Mouse (Mus musculus) lung, postnatal 0 days (tissue): ENCODE data around the gene Pcbd2. TPM values are rescaled to one million over a fixed set of nuclear protein-coding genes. Genes with fewer than 3 reads are reported as not detected.
"Not testable (repeated sequence)": the region's sequence is repeated elsewhere in the genome, so short reads cannot be mapped to it uniquely, and the experiment has no call there.

ENCODE experiments used
- ATAC-seq: fragments of 200-750 bp; cut with Nextera tagmentation; 2 replicates; pipeline ENCODE4 v1.8.0; 2017; ENCODE audit warnings: moderate library complexity
- DNase-seq: peaks from one replicate; pipeline ENCODE4 v3.0.0-alpha.2; 2016; ENCODE audit warnings: low spot score
- H3K27ac ChIP-seq: fragments of 300-500 bp; sonication (generic); 2 replicates; pipeline ENCODE4 v1.5.1; 2014; ENCODE audit warnings: antibody characterized with exemption, mild to moderate bottlenecking, low read length, mixed read lengths
- H3K27me3 ChIP-seq: fragments of 300-500 bp; sonication (generic); replicated peaks from 2 replicates; pipeline ENCODE4 v1.6.1; 2014; ENCODE audit warnings: low read length, mixed read lengths; ENCODE audit not compliant: insufficient read depth
- H3K36me3 ChIP-seq: fragments of 300-500 bp; sonication (generic); 2 replicates; pipeline ENCODE4 v1.6.1; 2014; ENCODE audit warnings: low read length, mixed read lengths; ENCODE audit not compliant: insufficient read depth
- H3K4me1 ChIP-seq: fragments of 300-500 bp; sonication (generic); 2 replicates; pipeline ENCODE4 v1.6.1; 2014; ENCODE audit warnings: antibody characterized with exemption, low read depth, low read length, mixed read lengths; ENCODE audit not compliant: insufficient read depth
- H3K4me2 ChIP-seq: fragments of 300-500 bp; sonication (generic); replicated peaks from 2 replicates; pipeline ENCODE4 v1.6.1; 2014; ENCODE audit warnings: low read depth, mild to moderate bottlenecking, low read length, moderate library complexity, mixed read lengths
- H3K4me3 ChIP-seq: fragments of 300-500 bp; sonication (generic); 2 replicates; pipeline ENCODE4 v1.5.1; 2014; ENCODE audit warnings: low read depth, low read length
- H3K9ac ChIP-seq: fragments of 300-500 bp; sonication (generic); replicated peaks from 2 replicates; pipeline ENCODE4 v1.6.1; 2014; ENCODE audit warnings: low read depth, mild to moderate bottlenecking
- H3K9me3 ChIP-seq: fragments of 300-500 bp; sonication (generic); 2 replicates; pipeline ENCODE4 v1.6.1; 2016; ENCODE audit warnings: low read length, mixed read lengths
- CTCF ChIP-seq: IDR thresholded peaks from 2 replicates; pipeline ENCODE4 v1.5.1; 2016; ENCODE audit warnings: antibody characterized with exemption, mild to moderate bottlenecking
- EP300 ChIP-seq: IDR thresholded peaks from 2 replicates; pipeline ENCODE4 v1.6.1; 2016; ENCODE audit warnings: antibody characterized with exemption, mild to moderate bottlenecking, control low read depth
- WGBS: fragments of 180-500 bp; shearing (Covaris S2); extraction: QIAGEN DNeasy Blood & Tissue Kit; methylation state at CpG from one replicate; pipeline ENCODE4 v1.1.7; 2014; 5-methylcytosine and 5-hydroxymethylcytosine counted together
- polyA plus RNA-seq: library from polyadenylated mRNA; unstranded; fragments of >200 nt; fragmentation: Nextera tagmentation; extraction: Ambion mirVana; gene quantifications from 2 replicates; pipeline ENCODE4 v1.2.1, GENCODE M21; 2015

Gene Pcbd2
- polyA plus RNA-seq, 1 experiment from 2014 or later, result 48.3 TPM

DNA sequence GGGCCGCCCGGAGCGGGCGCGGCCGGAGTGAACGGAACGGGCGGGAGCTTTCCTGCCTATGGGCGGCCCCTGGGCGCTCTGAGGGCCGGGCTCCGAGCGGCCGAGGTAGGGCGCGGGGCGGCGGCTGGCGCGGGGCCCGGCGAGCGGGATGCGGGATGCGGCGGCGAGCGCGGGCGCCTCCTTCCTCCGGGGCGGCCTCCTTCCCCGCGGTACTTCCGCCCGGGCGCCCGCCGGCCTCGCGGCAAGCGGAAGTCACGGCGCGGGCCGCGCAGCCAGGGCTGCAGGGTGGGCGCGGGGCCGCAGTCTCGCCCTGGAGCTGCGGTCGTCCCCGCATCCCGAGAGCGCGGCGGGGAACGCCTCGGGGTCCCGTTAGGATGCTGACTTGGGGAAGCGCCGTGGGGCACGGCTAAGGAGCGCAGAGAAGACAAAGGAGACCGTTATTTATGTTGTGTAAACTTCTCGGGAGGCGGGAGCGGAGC, 33.9 kb upstream of the Pcbd2 start:
- peak overlapping the region; percentile 99 for H3K4me3 ChIP-seq
- DNase-seq, result peak; percentile 50
- peak overlapping the region; percentile 100 for H3K9ac ChIP-seq
- H3K9me3 ChIP-seq, result no peaks in the 10 kb centered on the region
- peak overlapping the region; percentile 99 for H3K27ac ChIP-seq
- no peaks in the 10 kb centered on the region for H3K27me3 ChIP-seq
- under 1% methylated on average over 23 of the region's 70 CpGs for WGBS
- no peak for TF ChIP-seq CTCF
- no peak for TF ChIP-seq EP300
- peak; percentile 70 for ATAC-seq
- no peaks in the 10 kb centered on the region for H3K36me3 ChIP-seq
- peaks cover 13% of the 10 kb centered on the region; the same call in 1 of the 2 replicates for H3K4me1 ChIP-seq
- H3K4me2 ChIP-seq, result peak overlapping the region; percentile 72

DNA sequence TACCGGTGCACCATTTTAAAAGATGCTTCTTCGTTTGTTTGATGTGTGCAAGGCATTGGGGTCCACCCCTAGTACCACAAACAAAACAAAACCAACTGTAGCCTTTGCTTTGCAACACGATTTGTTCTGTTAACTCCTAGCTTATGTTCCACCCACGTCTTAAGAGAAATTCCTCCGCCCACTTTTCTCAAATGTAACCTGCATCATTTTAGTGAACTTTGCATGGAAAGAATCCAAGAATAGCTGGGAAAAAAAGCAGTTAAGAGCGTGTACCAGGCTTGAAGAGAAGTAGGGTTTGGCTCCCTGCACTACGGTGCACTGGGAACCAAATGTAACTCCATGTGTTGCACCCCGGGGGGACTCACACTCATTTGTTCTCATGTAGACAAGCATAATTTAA, 33.1 kb upstream of the Pcbd2 start:
- DNase-seq (peak; percentile 50), ATAC-seq (no peak)
- TF ChIP-seq EP300, result no peak
- no peak for TF ChIP-seq CTCF
- Histone ChIP-seq H3K4me3 (peak overlapping the region; percentile 99), H3K27ac (peak overlapping the region; percentile 99; the same call in 1 of the 2 replicates), H3K9ac (peak overlapping the region; percentile 100), H3K9me3 (no peaks in the 10 kb centered on the region), H3K36me3 (no peaks in the 10 kb centered on the region; the same call in 1 of the 2 replicates), H3K27me3 (no peaks in the 10 kb centered on the region), H3K4me1 (peaks cover 13% of the 10 kb centered on the region; the same call in 1 of the 2 replicates), H3K4me2 (peak overlapping the region; percentile 72)
- 5% methylated on average over 8 of the region's 8 CpGs for WGBS

DNA sequence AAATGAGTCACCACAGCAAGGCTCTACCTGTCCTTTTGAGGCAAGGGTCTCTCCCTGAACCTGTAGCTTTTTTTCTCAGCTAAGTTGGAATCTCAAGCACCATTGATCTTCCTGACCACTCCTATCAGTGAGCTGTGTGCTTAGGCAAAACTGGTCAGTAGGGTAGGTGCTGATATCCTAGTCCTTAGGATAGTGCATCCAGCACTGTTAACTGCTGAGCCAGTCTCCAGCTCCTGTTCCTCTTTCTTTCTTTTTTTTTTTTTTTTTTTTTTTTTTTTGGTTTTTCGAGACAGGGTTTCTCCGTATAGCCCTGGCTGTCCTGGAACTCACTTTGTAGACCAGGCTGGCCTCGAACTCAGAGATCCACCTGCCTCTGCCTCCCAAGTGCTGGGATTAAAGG, 31.2 kb upstream of the Pcbd2 start:
- WGBS, result 100% methylated on average over 1 of the region's 3 CpGs
- ATAC-seq, H3K27ac ChIP-seq, DNase-seq, H3K9ac ChIP-seq, H3K4me3 ChIP-seq, H3K9me3 ChIP-seq, H3K27me3 ChIP-seq, H3K4me2 ChIP-seq, H3K36me3 ChIP-seq: not testable (repeated sequence)
- H3K4me1 ChIP-seq, result peaks cover 13% of the 10 kb centered on the region; the same call in 1 of the 2 replicates

DNA sequence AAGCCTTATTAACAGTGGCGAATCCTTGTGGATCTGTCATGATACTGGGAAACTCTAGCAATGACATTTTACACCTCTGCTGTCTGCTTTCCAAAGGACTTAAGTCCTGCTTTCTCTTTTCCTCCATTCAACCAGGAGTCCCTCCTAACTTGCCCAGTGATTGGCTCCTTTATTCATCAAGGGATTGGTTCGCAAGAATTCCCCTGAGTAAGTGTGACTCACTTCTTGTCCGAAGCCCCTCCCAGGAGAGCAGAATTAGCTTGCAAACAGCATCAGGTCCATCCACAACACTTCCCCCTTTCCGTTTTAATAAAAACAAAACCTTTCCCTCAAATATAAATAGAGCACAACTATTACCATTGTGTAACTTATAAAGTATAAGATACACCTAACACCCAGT, 22.9 kb upstream of the Pcbd2 start:
- 85% methylated on average over 4 of the region's 4 CpGs for WGBS
- Histone ChIP-seq H3K27me3 (no peaks in the 10 kb centered on the region), H3K27ac (no peak overlapping the region), H3K4me1 (no peaks in the 10 kb centered on the region), H3K9ac (no peak overlapping the region), H3K9me3 (no peaks in the 10 kb centered on the region), H3K36me3 (peaks cover 16% of the 10 kb centered on the region; the same call in 1 of the 2 replicates), H3K4me2 (no peak overlapping the region), H3K4me3 (no peak overlapping the region)
- ATAC-seq, result no peak
- no peak for TF ChIP-seq EP300
- TF ChIP-seq CTCF, result no peak
- DNase-seq, result no peak

DNA sequence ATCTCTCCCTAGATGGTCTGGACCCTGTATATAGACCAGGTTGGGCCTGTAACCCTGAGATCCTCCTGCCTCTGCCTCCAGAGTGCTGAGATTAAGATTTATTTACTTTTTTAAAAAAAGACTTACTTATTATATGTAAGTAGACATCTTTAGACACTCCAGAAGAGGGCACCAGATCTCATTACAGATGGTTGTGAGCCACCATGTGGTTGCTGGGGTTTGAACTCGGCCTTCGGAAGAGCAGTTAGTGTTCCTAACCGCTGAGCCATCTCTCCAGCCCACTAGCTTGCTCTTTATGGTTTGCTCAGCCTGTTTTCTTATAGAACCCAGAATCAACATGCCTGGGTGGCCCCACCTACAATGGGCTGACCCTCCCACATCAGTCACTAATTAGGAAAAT, 14.3 kb upstream of the Pcbd2 start:
- no peak for DNase-seq
- no peak for ATAC-seq
- no peak for TF ChIP-seq CTCF
- no peak for TF ChIP-seq EP300
- Histone ChIP-seq H3K27ac (no peak overlapping the region), H3K9ac (no peak overlapping the region), H3K27me3 (no peaks in the 10 kb centered on the region), H3K9me3 (no peaks in the 10 kb centered on the region), H3K4me3 (no peak overlapping the region), H3K4me1 (no peaks in the 10 kb centered on the region), H3K36me3 (no peaks in the 10 kb centered on the region), H3K4me2 (no peak overlapping the region)
- WGBS, result 89% methylated on average over 3 of the region's 3 CpGs

DNA sequence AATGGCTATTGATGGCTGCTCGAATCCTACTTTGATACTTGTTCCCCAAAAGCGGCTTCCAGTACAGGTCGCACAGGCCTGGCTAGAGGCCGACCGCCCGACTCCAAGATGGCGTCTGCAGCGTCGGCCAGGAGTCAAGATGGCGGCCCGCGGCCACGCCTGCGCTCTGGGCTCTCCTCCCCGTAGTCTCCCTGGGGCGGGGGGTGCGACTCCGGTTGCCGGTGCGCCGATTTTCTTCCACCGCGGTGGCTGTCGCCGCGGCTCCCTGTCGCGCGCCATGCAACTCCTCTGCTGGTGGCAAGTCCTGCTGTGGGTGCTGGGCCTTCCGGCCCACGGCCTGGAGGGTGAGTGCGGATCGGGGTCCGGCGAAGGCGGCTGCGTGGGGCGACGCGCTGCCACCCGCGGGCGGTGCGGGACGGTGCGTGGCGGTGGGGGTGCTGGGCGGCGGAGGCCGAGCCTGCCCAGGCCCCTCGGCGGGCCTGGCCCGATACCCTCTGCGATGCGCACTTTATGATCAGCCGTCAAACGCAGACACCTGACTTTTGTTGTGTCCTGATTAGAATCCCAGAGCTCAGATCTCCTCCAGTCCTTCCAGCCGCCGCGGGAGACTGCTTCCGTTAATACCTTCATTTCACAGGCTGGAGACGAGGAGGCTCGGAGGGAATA, 12.5 kb upstream of the Pcbd2 start, which contains the start of gene Txndc15:
Txndc15 (plus strand) TSS at position 150 of the 666 bp plus-strand sequence.
- H3K4me1 ChIP-seq, result no peaks in the 10 kb centered on the region
- peak within 1 kb of the TSS; percentile 97 for H3K4me3 ChIP-seq
- TF ChIP-seq CTCF, result peak; percentile 5; the same call in 1 of the 2 replicates
- TF ChIP-seq EP300, result no peak
- no peaks in the 10 kb centered on the region for H3K9me3 ChIP-seq
- under 1% methylated on average over 62 of the region's 63 CpGs for WGBS
- ATAC-seq, result peak; percentile 97
- peak; percentile 84 for DNase-seq
- peak within 1 kb of the TSS; percentile 96 for H3K9ac ChIP-seq
- H3K27ac ChIP-seq, result peak within 1 kb of the TSS; percentile 92
- H3K36me3 ChIP-seq, result no peaks in the 10 kb centered on the region
- no peaks in the 10 kb centered on the region for H3K27me3 ChIP-seq
- H3K4me2 ChIP-seq, result peak within 1 kb of the TSS; percentile 68
